Mouse (Mus musculus): ENCODE measurements around the gene Kif3c.
"Not testable (repeated sequence)": the region's sequence is repeated elsewhere in the genome, so short reads cannot be mapped to it uniquely, and the experiment has no call there.

Kif3c gene

GRCm38 (mm10) chr12:3366957-3367260 lies 2.0 kb downstream of the Kif3c start:
- in situ Hi-C loops (cut with MseI, MboI) = loop anchor here in 1 of 2 experiments (10.0 kb wide), 1 partner anchor 102 kb away; no protein-coding TSS in a partner anchor

GRCm38 (mm10) chr12:3368771-3369170 lies 3.8 kb downstream of the Kif3c start:
- in situ Hi-C loops (cut with MseI, MboI) = loop anchor here in 1 of 2 experiments (10.0 kb wide), 1 partner anchor 104 kb away; no protein-coding TSS in a partner anchor

DNA sequence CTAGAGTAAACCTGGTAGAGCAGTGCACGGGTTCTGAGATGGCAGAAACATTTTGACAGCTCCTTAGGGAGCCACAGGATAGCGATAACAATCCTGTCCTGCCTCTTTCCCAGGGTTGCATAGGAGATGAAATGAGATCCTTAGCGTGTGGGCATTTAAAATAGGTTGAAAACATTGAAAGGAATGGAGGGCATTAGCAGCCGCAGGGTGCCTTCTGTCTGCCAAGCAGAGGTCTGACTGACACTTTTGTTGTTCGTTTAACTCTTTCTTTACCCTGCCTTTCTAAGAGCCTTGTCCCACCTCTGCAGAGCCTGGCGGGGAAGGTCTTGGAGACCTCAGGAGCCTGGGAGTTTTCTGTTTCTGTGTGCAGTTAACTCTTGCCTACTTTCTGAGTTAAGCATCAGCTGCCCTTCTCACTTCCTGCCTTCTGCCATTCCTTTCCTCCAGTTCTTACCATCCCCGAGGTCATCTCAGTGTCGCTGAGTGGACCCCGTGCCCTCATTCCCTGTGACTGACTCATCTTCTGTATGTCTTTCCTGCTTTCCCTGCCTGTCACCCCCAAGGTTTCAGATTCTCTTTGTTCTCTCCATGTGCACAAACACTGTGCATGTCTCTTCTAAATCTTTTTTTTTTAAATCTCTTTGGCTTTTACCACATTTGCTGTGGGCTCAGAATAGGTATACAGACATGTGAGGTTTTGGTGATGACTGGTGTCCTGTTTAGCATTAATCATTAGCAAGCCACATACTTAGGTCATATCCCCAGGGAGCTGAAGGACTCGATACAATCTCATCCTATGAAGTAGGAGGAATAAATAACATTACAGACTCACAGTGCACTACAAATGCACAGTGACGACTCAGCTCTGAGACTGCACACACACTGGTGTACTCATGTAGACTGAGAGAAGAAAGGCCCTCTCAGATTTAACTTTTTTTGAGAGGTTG lies 6.3 kb downstream of the Kif3c start:
- in situ Hi-C loops (cut with MseI, MboI) = loop anchor here in 1 of 2 experiments (10.0 kb wide), 1 partner anchor 116 kb away; no protein-coding TSS in a partner anchor

DNA sequence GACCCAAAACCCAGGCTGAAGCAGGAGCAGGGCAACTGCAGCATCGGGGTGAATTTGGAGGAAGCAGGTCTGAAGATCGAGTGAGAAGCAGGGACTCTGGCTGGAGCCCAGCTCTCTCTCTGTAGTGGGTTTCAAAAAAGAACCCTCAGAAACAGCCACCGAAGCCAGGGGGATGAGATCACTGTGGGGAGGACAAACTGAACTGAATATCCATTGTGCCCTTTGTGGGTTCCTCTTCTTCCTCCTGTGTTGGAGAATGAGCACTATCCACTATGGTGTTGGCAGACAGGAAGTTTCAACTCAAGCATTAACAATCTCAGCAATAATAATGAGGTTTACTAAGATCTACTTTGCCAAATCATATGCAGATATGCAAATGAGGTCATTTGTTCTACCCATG lies 7.1 kb downstream of the Kif3c start:
- in situ Hi-C loops (cut with MseI, MboI) = loop anchor here in 1 of 2 experiments (10.0 kb wide), 1 partner anchor 117 kb away; no protein-coding TSS in a partner anchor

- in situ Hi-C loops (cut with MseI, MboI) = loop anchor here in 1 of 2 experiments (10.0 kb wide), 1 partner anchor 119 kb away; no protein-coding TSS in a partner anchor
Measured at GRCm38 (mm10) chr12:3373566-3373965, 8.6 kb downstream of the Kif3c start.

- in situ Hi-C loops (cut with MseI, MboI) = loop anchor here in 1 of 2 experiments (10.0 kb wide), 1 partner anchor 120 kb away; no protein-coding TSS in a partner anchor
Measured at GRCm38 (mm10) chr12:3374552-3374951, 9.6 kb downstream of the Kif3c start.

- in situ Hi-C loops (cut with MseI, MboI) = loop anchor here in 1 of 2 experiments (10.0 kb wide), 1 partner anchor 122 kb away; no protein-coding TSS in a partner anchor
Measured at GRCm38 (mm10) chr12:3377190-3377589, 12.3 kb downstream of the Kif3c start.

- in situ Hi-C loops (cut with MseI, MboI) = loop anchor here in 1 of 2 experiments (10.0 kb wide), 1 partner anchor 123 kb away; no protein-coding TSS in a partner anchor
Measured at GRCm38 (mm10) chr12:3377755-3378154, 12.8 kb downstream of the Kif3c start.

DNA sequence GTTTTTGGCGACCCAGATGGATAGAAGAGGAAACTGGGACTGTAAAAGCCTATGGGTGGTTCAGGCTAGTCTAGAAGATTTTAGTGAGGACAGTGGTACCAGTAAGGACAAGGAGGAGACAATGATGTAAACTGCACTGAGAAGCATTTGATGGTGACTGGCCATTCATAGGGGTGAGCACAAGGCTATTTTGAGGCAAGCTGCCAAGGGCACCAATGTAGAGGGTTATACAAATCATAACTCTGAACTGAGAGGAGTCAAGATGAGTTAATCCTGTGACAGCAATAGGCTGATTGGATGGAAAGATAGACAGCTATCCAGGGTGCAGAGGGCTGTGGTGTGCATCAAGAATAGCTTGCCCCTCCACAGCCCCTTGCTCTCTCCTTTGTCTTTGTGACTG lies 19.9 kb downstream of the Kif3c start:
- in situ Hi-C loops (cut with MseI, MboI) = no loop called here

DNA sequence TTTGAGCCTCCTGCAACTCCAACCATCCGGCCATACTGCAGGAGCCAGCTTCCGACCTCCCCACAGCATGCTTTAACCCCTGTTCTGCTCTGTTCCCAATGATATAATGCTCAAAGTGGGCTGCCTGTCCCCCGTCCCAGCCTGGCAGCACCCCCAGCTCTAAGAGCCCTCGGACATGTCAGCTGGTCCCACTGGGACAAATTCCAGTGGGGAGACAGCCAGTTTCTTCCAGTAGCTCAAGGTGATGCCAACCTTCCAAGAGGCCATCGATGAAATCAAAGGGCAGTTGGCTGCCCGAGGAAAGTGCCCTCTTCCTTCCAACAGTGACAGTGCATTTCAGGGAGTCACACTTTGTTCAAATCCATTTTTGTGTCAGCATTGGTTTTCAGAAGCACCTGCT lies 20.3 kb downstream of the Kif3c start:
- in situ Hi-C loops (cut with MseI, MboI) = no loop called here

- in situ Hi-C loops (cut with MseI, MboI) = no loop called here
Measured at GRCm38 (mm10) chr12:3385940-3386339, 21.0 kb downstream of the Kif3c start.

- in situ Hi-C loops (cut with MseI, MboI) = no loop called here
Measured at GRCm38 (mm10) chr12:3387891-3388290, 23.0 kb downstream of the Kif3c start.

DNA sequence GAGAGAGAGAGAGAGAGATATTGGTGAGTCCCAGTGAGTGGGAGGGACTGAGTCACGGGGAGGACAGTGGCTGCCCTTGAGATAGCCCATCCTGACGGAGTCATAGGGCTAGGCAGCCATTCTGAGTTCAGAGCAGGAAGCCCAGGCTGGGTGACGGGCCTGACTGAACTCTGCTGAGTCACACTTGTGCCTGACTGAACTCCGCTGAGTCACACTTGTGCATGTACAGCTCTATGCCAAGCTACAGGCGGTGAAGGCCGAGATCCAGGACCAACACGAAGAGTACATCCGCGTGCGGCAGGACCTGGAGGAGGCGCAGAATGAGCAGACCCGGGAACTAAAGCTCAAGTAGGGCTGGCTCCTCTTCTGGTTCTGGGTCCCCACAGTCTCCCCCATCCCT lies 24.5 kb downstream of the Kif3c start:
- in situ Hi-C loops (cut with MseI, MboI) = no loop called here

- in situ Hi-C loops (cut with MseI, MboI) = no loop called here
Measured at GRCm38 (mm10) chr12:3390071-3390470, 25.1 kb downstream of the Kif3c start.

- in situ Hi-C loops (cut with MseI, MboI) = no loop called here
Measured at GRCm38 (mm10) chr12:3390577-3391262, 25.8 kb downstream of the Kif3c start.

DNA sequence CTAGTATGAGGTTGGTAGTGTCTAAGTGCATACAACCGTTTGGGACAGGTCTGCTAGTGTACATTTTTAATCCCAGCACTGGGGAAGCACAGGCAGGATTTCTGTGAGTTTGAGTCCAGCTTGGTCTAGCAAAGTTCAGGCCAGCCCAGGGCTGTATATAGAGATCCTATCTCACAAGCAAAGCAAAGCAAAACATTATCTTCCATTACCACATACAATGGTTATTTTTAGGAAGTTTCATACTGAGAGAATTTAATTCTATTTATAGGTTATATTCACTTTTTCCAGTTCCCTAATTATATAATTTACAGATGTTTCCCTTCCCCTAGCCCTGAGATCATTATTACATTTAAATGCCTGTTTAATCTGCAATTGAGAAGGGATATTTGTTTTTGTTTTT lies 26.3 kb downstream of the Kif3c start:
- in situ Hi-C loops (cut with MseI, MboI) = no loop called here

GRCm38 (mm10) chr12:3393140-3393539 lies 28.2 kb downstream of the Kif3c start:
- in situ Hi-C loops (cut with MseI, MboI) = no loop called here

DNA sequence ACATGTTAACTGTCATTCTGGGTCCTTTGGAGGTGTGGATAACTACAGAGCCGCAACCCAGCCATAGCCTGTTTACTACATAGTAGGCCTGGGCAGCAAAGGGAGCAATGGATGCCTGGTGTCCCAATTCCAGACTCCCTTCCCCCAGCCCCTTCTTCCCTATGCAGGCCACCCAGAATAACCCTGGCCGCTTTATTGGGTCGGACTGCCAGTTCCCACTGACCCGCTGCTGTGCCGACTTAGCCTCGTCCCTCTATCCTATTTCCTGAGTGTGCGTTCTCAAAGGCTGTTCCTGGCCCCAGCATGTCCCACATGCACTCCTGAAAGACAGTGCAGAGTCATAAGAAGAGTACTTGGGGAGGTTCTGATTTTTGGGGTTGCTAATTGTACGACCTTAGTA lies 32.0 kb downstream of the Kif3c start:
- in situ Hi-C loops (cut with MseI, MboI) = no loop called here

DNA sequence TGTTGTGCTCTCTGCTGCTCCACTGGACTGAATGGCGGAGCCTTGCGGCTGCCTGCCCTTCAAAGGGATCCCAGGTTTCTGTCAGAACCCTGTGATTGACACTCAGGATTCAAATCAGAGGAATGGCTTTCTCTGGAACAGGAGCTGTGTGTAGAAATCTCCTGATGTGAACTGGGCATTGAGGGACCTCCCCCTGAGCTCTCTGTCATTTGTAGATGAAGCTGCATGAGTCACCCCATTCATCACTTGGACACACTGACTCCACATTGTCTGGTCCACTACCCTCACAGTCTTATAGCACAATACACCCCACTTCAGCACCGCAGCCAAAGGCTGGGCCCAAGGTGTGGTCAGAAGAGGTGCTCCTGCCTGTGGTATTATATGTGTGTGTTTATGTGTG lies 40.7 kb downstream of the Kif3c start:
- in situ Hi-C loops (cut with MseI, MboI) = not testable (repeated sequence)

- in situ Hi-C loops (cut with MseI, MboI) = no loop called here
Measured at GRCm38 (mm10) chr12:3406585-3406984, 41.7 kb downstream of the Kif3c start.

DNA sequence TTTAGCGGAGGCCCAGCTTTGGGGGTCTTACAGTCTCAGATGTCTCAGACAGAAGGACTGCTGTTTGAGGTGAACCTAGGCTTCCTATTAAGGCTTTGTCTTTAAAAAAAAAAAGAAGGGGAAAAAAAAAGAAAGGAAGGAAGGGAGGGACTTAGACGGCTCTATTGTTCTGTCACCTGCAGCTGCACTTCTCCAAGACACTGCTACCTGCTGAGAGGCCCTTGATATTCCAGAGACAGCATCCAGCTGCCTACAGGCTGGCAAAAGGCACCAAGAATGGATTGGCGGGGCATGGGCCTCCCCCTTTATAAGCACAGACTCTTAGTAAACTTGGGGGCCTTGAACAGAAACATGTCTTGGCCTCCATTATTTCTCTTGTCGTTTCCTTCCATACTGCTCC lies 50.0 kb downstream of the Kif3c start:
- in situ Hi-C loops (cut with MseI, MboI) = no loop called here

- in situ Hi-C loops (cut with MseI, MboI) = no loop called here
Measured at GRCm38 (mm10) chr12:3418761-3419160, 53.8 kb downstream of the Kif3c start.
